In the genomic region with DNA sequence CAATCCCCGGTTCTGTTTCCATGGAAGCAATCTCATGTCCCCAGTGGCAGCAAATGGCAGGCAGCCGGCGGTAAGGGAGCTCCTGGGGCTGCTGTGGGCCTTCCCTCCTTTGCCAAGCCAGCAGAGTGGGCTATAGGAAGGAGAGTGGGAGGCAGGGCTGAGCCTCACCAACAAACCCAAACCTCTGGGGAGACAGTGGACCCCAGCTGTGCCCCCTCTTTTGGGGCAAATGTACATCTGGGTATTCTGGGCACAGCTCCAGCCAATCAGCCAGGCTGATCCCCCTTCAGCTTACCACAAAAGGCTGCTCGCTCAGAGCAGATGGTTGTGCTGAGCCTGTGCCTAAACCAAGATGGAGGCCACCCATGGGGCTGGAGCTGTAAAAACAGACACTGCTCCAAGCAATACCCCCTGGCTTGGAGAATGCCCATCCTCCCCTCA, we compare ENCODE assay signal across 7 mouse cellular contexts.
DNase-seq lines count a peak whose midpoint lies in the region; ATAC-seq lines count a peak whose summit lies in the region.

No protein-coding gene starts in this region.

- ATAC-seq in erythroblast, adult 5-6 weeks (replicated peaks; ENCODE audit: low FRiP score, poor library complexity, severe bottlenecking), result no peak

- peak; percentile 48 to 64 for DNase-seq in right cerebral cortex, postnatal 10 days (ENCODE audit: low spot score in 2 of 2)
- no peak for DNase-seq in right cerebral cortex, postnatal 36 days (ENCODE audit: low spot score in 2 of 2)
- peak; percentile 27 for DNase-seq in gastrocnemius, postnatal 14 days
- peak; percentile 24 for DNase-seq in layer of hippocampus, adult 9-11 months
- no peak for DNase-seq in thymus, postnatal 14 days
- DNase-seq in T-cell, adult 2 months (ENCODE audit: low spot score), result no peak

- intact Hi-C loops in gastrocnemius, postnatal 14 days (cut with DNase I; ENCODE audit: low total_unique reads), result no loop called here

Comparison
In these comparisons a context has a peak if more than half of its experiments do, and no peak if none do; other contexts are left out.
1. DNase-seq: peak in right cerebral cortex, postnatal 10 days (2 of 2), gastrocnemius, postnatal 14 days (single experiment) and layer of hippocampus, adult 9-11 months (single experiment); none in right cerebral cortex, postnatal 36 days (0 of 2), thymus, postnatal 14 days (single experiment) and T-cell, adult 2 months (single experiment).